Mouse (Mus musculus) liver, embryonic 14.5 days (tissue): ENCODE results near the gene Rpl13. TPM values are rescaled to one million over a fixed set of nuclear protein-coding genes. Genes with fewer than 3 reads are reported as not detected.

ENCODE experiments used
- ATAC-seq: fragments of 200-750 bp; cut with Nextera tagmentation; 2 replicates; pipeline ENCODE4 v1.8.0; 2017; ENCODE audit warnings: moderate number of reproducible peaks, mild to moderate bottlenecking, moderate library complexity; ENCODE audit not compliant: insufficient read depth
- DNase-seq, 3 experiments: peaks; one replicate each; pipeline ENCODE4 v3.0.0-alpha.2; 2012 to 2013; ENCODE audit warnings: low read depth in 3 of 3, low spot score in 3 of 3
- H3K27ac ChIP-seq: fragments of 300-500 bp; sonication (generic); 2 replicates; pipeline ENCODE4 v1.5.1; 2014; ENCODE audit warnings: moderate library complexity, mild to moderate bottlenecking, control low read depth, inconsistent platforms
- H3K27me3 ChIP-seq: fragments of 300-500 bp; sonication (generic); 2 replicates; pipeline ENCODE4 v1.6.1; 2014; ENCODE audit warnings: mild to moderate bottlenecking, low read length, moderate library complexity; ENCODE audit not compliant: control insufficient read depth, insufficient read depth
- H3K36me3 ChIP-seq: fragments of 300-500 bp; sonication (generic); replicated peaks from 2 replicates; pipeline ENCODE4 v1.6.1; 2014; ENCODE audit warnings: low read depth; ENCODE audit not compliant: control insufficient read depth, insufficient read depth
- H3K4me1 ChIP-seq, 2 experiments: fragments of 200-500 bp in 1 of 2; fragments of 300-500 bp in 1 of 2; sonication (generic) in 1 of 2; replicated peaks; 2 replicates each; pipeline ENCODE4 v1.6.1; 2012 to 2014; ENCODE audit warnings: antibody characterized with exemption in 1 of 2, inconsistent platforms in 1 of 2, low read length in 1 of 2; ENCODE audit not compliant: control insufficient read depth in 2 of 2, insufficient read depth in 2 of 2
- H3K4me2 ChIP-seq: fragments of 300-500 bp; sonication (generic); 2 replicates; pipeline ENCODE4 v1.6.1; 2014; ENCODE audit warnings: low read depth, mild to moderate bottlenecking, control low read depth, moderate library complexity
- H3K4me3 ChIP-seq, 2 experiments: fragments of 200-500 bp in 1 of 2; fragments of 300-500 bp in 1 of 2; sonication (generic) in 1 of 2; 2 replicates each; pipeline ENCODE4 v1.5.1; 2012 to 2014; ENCODE audit warnings: low read depth in 2 of 2, low read length in 2 of 2, mild to moderate bottlenecking in 2 of 2, control low read depth in 1 of 2, inconsistent platforms in 1 of 2, moderate library complexity in 1 of 2; ENCODE audit not compliant: insufficient read depth in 1 of 2
- H3K9ac ChIP-seq: fragments of 300-500 bp; sonication (generic); replicated peaks from 2 replicates; pipeline ENCODE4 v1.6.1; 2014; ENCODE audit warnings: mild to moderate bottlenecking, control low read depth, moderate library complexity
- H3K9me3 ChIP-seq: fragments of 300-500 bp; sonication (generic); 2 replicates; pipeline ENCODE4 v1.6.1; 2016; ENCODE audit warnings: low read length, mixed read lengths; ENCODE audit not compliant: control insufficient read depth
- CTCF ChIP-seq: IDR thresholded peaks from 2 replicates; pipeline ENCODE4 v1.5.1; 2016; ENCODE audit warnings: antibody characterized with exemption, low read depth, control low read depth
- EP300 ChIP-seq: IDR thresholded peaks from 2 replicates; pipeline ENCODE4 v1.6.1; 2016; ENCODE audit warnings: antibody characterized with exemption, low read depth
- WGBS: fragments of 180-500 bp; shearing (Covaris S2); extraction: QIAGEN DNeasy Blood & Tissue Kit; methylation state at CpG from one replicate; pipeline ENCODE4 v1.1.7; 2014; ENCODE audit not compliant: insufficient replicate concordance; 5-methylcytosine and 5-hydroxymethylcytosine counted together
- polyA plus RNA-seq, 2 experiments: library from polyadenylated mRNA; depleted of rRNA in 1 of 2; stranded (reverse) in 1 of 2; unstranded in 1 of 2; fragments of >200 nt; fragmentation: Nextera tagmentation in 1 of 2; extraction: Ambion mirVana in 1 of 2; gene quantifications; 2 replicates each; pipeline versions ENCODE4 v1.2.1 to v1.2.3; 2012 to 2014

The Rpl13 gene
- polyA plus RNA-seq, 2 experiments = 1,179 to 1,385 TPM

- WGBS = 60% methylated on average over 5 of the region's 5 CpGs
- Histone ChIP-seq H3K9me3 (no peaks in the 10 kb centered on the region), H3K36me3 (no peaks in the 10 kb centered on the region)
Observed at GRCm38 (mm10) chr8:123122670-123123069, 20.5 kb downstream of the Rpl13 start.

DNA sequence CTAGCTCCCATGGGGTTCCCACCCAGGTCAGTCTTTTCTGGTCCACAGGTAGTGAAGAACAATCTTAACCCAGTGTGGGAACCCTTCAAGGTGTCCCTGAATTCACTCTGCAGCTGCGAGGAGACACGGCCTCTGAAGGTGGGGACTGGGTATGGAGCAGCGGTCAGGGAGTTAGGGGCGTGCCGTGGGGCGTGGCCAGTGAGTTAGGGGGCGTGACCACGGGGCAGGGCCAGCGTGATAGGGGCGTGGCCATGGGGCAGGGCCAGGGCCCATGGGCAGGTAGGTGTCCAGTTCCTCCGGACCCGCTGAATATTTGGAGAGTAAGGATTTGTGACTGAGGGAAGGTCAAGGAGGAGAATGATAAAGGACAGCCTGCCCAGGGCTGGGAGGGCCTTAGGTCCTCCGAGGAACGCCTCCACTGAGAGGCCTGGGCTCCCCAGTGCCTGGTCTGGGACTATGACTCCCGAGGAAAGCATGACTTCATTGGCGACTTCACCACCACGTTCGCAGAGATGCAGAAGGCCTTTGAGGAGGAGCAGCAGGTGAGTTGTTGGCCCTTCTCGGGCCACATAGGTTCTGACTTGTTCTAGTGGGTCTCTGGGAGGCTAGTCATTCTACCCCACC is 24.2 kb downstream of the Rpl13 start:
- Histone ChIP-seq H3K27ac (no peak overlapping the region), H3K4me1 (0 out of 4 replicates have a peak, but pooled peaks cover 0 to 3% of the 10 kb centered on the region in 2 experiments), H3K9ac (no peak overlapping the region), H3K9me3 (no peaks in the 10 kb centered on the region), H3K4me2 (no peak overlapping the region), H3K4me3 (no peak overlapping the region), H3K36me3 (no peaks in the 10 kb centered on the region), H3K27me3 (no peaks in the 10 kb centered on the region)
- no peak for TF ChIP-seq EP300
- no peak for TF ChIP-seq CTCF
- ATAC-seq = peak; percentile 68
- no peak for DNase-seq
- 10% methylated on average over 19 of the region's 19 CpGs for WGBS

More at GRCm38 (mm10) chr8:123122670-123123069, 20.5 kb downstream of the Rpl13 start:
- DNase-seq (no peak), ATAC-seq (no peak)
- no peak overlapping the region for H3K4me2 ChIP-seq
- no peak overlapping the region for H3K4me3 ChIP-seq
- H3K27ac ChIP-seq = no peak overlapping the region
- peaks cover 12% of the 10 kb centered on the region for H3K27me3 ChIP-seq
- H3K9ac ChIP-seq = no peak overlapping the region
- peaks cover 0 to 16% of the 10 kb centered on the region in 2 experiments; a peak in 3 of 4 replicates for H3K4me1 ChIP-seq
- TF ChIP-seq CTCF (no peak), EP300 (no peak)

GRCm38 (mm10) chr8:123131041-123131440 is 28.9 kb downstream of the Rpl13 start:
- no peak overlapping the region for H3K4me2 ChIP-seq
- no peak for TF ChIP-seq EP300
- no peak for TF ChIP-seq CTCF
- DNase-seq (no peak), ATAC-seq (no peak)
- H3K9ac ChIP-seq = no peak overlapping the region
- H3K27ac ChIP-seq = no peak overlapping the region
- no peaks in the 10 kb centered on the region for H3K36me3 ChIP-seq
- no peak overlapping the region for H3K4me3 ChIP-seq
- 38% methylated on average over 9 of the region's 9 CpGs for WGBS
- no peaks in the 10 kb centered on the region for H3K27me3 ChIP-seq
- no peaks in the 10 kb centered on the region for H3K9me3 ChIP-seq
- 0 out of 4 replicates have a peak, but pooled peaks cover 0 to 2% of the 10 kb centered on the region in 2 experiments for H3K4me1 ChIP-seq

DNA sequence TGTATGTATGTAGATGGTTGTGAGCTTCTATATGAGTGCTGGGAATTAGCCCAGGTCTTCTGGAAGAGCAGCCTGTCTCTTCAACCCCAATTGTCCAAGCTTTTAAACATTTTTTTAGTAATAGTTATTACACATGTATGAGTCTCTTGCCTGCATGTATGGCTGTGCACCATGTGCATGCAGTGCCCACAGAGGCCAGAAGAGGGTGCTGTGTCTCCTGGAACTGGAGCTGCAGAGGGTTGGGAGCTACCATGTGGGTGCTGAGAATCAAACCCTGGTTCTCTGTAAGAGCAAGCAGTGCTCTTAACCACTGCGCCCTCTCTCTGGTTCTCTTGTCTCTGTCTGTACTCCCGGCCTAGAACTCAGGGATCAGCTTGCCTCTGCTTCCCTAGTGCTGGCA is 30.8 kb downstream of the Rpl13 start:
- Histone ChIP-seq H3K27ac (no peak overlapping the region), H3K4me3 (no peak overlapping the region), H3K4me2 (no peak overlapping the region), H3K4me1 (no peaks in the 10 kb centered on the region), H3K27me3 (no peaks in the 10 kb centered on the region), H3K9me3 (no peaks in the 10 kb centered on the region), H3K9ac (no peak overlapping the region), H3K36me3 (no peaks in the 10 kb centered on the region)
- TF ChIP-seq EP300 (no peak), CTCF (peak; percentile 48; the same call in 1 of the 2 replicates)
- WGBS = 79% methylated on average over 2 of the region's 2 CpGs
- ATAC-seq (no peak), DNase-seq (no peak)

- Histone ChIP-seq H3K9me3 (no peaks in the 10 kb centered on the region), H3K4me2 (no peak overlapping the region), H3K36me3 (no peaks in the 10 kb centered on the region), H3K27me3 (no peaks in the 10 kb centered on the region), H3K27ac (no peak overlapping the region), H3K9ac (no peak overlapping the region), H3K4me1 (no peaks in the 10 kb centered on the region), H3K4me3 (no peak overlapping the region)
- no peak for DNase-seq
- ATAC-seq = no peak
- TF ChIP-seq EP300 = no peak
- no peak for TF ChIP-seq CTCF
- 78% methylated on average over 11 of the region's 11 CpGs for WGBS
Observed at GRCm38 (mm10) chr8:123134149-123134713, 32.1 kb downstream of the Rpl13 start.
